Mouse (Mus musculus) right cerebral cortex, postnatal 10 days (tissue): ENCODE data around the gene Eif4e3.

Source experiments
- DNase-seq, 2 experiments: peaks; one replicate each; pipeline ENCODE4 v3.0.0; 2021; ENCODE audit warnings: low spot score in 2 of 2

The Eif4e3 gene

GRCm38 (mm10) chr6:99666318-99667171 is at the start of gene Eif4e3, which contains the start of gene Gm20696:
Gene Eif4e3 (minus strand): TSS chr6:99666771.
Gene Gm20696 (minus strand): TSS chr6:99666797.
- DNase-seq, result peak in 1 of 2 experiments; percentile 43

DNA sequence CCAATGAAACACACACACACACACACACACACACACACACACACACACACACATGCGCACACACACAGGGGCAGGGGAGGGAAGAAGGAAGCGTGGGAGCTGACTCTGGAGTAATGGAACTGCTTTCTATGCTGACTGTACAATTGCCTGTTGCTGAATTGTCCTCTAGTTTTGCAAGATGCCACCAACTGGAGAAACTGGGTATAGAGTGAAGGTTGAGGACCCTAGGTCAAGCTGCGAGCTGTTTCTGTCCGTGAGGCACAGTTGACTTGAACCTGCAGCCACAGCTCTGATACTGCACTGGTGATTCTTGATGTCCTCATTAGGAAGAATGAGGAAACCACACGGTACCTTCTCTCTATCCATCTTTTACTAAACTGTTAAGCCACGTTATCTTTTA is 49.3 kb upstream of the Eif4e3 start:
- no peak for DNase-seq

- DNase-seq, result no peak
These were observed 48.6 kb upstream of the Eif4e3 start for GRCm38 (mm10) chr6:99715191-99715590.

DNA sequence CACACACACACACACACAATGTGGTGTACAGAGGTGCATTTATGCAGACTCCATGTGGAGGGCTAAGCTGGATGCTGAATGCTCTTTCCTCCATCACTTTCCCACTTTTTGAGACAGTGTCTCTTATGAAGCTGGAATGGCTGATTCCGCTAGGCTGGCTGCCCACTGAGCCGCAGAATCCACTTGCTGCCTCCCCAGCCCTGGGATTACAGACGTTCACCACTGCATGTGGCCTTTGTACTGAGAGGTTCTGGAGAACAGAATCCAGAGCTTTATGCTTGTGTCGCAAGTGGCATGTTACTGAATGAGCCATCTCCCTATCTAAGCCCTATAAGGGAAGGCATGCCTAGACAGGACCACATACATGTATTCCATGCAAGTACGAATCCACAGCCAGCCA is 46.7 kb upstream of the Eif4e3 start:
- no peak for DNase-seq

DNA sequence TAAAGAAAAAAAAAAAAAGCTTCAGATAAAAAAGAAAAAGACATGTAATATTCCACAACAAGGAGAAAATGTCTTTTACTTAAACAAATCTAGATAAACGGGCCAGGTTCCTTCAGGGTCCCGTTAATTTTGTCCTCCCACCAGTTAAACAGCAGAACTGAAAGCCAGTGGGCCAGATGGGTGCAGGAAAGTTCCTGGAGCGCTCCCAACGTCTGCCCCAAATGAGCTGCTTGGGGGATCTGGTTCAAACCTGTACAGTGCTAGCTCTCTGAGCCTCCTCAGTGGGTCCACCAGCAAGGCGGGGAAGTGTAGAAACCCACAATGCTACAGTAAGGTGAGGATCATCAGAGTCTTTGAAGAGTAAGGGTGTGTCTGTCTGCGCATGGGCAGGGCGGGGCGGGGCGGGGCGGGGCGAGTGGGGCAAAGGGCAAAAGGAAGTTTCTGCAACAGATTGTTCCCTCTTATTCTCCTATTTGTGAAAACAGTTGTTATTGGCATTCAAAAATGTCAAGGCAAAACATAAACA is 45.1 kb upstream of the Eif4e3 start:
- no peak for DNase-seq

- no peak for DNase-seq
These were observed 33.9 kb upstream of the Eif4e3 start for GRCm38 (mm10) chr6:99700484-99700883.

DNA sequence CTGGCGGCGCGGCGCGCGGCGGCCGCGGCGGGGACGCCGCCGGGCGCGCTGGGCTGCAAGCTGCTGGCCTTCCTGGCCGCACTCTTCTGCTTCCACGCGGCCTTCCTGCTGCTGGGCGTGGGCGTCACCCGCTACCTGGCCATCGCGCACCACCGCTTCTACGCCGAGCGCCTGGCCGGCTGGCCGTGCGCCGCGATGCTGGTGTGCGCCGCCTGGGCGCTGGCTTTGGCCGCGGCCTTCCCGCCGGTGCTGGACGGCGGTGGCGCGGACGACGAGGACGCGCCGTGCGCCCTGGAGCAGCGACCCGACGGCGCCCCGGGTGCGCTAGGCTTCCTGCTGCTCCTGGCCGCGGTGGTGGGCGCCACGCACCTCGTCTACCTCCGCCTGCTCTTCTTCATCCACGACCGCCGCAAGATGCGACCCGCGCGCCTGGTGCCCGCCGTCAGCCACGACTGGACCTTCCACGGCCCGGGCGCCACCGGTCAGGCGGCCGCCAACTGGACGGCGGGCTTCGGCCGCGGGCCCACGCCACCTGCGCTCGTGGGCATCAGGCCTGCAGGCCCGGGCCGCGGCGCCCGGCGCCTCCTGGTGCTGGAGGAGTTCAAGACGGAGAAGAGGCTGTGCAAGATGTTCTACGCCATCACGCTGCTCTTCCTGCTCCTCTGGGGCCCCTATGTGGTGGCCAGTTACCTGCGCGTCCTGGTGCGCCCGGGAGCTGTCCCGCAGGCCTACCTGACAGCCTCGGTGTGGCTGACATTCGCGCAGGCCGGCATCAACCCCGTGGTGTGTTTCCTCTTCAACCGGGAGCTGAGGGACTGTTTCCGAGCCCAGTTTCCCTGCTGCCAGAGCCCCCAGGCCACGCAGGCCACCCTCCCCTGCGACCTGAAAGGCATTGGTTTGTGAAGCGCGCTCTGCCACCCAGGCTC is 26.6 kb upstream of the Eif4e3 start:
- peak in 1 of 2 experiments; percentile 41 for DNase-seq

- peak; percentile 62 to 63 for DNase-seq
These were observed 25.8 kb upstream of the Eif4e3 start, which contains the start of gene Gpr27 for GRCm38 (mm10) chr6:99692206-99692915. Gene Gpr27 (plus strand): TSS chr6:99692679.

GRCm38 (mm10) chr6:99691666-99692205 is 25.2 kb upstream of the Eif4e3 start:
- DNase-seq, result no peak

DNA sequence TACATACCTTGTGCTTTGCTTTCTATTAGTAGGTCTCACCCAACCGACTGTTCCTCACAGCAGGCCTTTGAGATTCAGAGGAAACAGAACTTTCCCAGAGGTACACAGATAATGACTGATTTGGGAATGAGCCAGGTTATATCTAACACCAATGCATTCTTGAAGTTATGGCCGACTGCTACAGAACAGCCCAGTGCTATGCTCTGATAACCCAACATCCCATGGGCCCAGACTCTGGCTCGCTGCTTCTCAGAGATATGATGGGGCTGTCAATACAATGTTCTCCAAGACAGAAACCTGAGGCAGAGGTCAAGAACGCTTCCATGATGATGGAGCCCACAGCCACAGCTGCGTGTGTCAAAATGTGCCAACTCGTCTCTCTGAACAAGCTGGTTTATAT is 21.9 kb upstream of the Eif4e3 start:
- no peak for DNase-seq

- DNase-seq, result no peak
These were observed 18.3 kb upstream of the Eif4e3 start for GRCm38 (mm10) chr6:99684899-99685298.

DNA sequence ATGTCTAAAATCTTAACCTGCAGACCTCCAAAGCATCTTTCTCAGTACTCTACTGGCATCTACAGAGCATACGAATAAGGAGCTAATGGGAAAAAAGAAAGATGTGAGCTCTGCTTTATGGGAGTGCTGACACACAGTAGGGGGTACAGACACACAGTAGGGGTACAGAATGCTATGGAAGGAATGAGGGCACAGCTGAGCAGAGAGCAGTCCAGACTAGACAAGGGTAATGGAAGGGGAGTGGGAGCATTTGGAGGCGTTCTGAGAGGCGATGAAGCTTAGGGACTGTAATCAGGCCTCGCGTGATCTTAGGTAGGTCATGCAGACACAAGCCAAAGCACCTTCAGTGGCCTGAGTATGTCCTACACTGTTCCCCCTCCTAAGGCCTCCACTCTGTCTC is 17.4 kb upstream of the Eif4e3 start:
- no peak for DNase-seq

DNA sequence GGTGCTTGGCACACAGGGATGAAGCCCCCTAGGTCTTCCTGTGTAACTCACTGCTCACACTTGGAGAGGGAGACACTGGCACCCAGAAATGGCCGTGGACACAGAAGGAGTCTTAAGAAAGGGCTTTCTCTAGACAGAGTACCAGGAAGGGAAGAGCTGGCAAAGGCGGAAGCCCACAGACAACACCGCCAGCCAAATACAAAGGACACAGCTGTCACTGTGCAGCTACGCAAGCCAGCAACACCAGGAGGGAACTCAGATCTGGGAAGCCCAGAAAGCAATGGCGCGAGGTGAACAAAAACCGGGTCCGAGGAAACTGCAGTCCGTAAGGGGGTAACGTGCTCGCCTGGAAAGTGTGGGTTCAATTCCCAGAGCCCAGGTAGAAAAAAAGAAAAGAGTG is 11.5 kb upstream of the Eif4e3 start:
- no peak for DNase-seq

GRCm38 (mm10) chr6:99677325-99677724 is 10.8 kb upstream of the Eif4e3 start:
- no peak for DNase-seq

GRCm38 (mm10) chr6:99674482-99674881 is 7.9 kb upstream of the Eif4e3 start:
- no peak for DNase-seq

GRCm38 (mm10) chr6:99671768-99672167 is 5.2 kb upstream of the Eif4e3 start:
- DNase-seq, result no peak

DNA sequence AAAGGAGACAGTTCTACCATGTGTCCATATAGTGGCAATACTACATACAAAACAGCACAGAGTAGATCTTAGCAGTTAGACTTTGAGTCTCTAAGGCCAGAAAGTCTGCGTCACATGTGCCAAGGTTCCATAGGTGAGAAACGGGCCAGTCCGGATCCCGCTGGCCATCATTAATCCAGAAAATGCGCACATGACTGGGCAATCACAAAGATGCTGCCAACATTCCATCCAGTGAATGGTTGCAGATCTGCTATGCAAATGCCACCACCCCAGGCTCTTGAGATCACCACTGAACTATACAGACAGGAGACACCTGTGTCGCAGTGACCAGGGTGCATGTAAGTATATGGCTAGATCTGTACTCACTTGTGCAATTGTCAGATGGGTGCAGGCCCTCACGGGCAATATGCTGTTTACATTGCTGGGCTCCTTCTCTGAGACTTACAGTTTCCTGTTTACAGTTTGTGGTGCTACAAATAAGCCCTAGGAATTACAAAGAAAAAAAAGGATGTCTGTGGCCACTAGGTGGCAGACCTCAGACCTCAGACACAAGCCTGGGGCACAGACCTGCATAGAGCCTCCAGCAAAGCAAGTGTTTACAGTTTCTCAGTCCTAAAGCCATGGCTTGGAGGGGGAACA is 4.0 kb upstream of the Eif4e3 start:
- peak; percentile 75 to 77 for DNase-seq

GRCm38 (mm10) chr6:99669481-99670325 is 3.1 kb upstream of the Eif4e3 start:
- DNase-seq, result peak; percentile 94

DNA sequence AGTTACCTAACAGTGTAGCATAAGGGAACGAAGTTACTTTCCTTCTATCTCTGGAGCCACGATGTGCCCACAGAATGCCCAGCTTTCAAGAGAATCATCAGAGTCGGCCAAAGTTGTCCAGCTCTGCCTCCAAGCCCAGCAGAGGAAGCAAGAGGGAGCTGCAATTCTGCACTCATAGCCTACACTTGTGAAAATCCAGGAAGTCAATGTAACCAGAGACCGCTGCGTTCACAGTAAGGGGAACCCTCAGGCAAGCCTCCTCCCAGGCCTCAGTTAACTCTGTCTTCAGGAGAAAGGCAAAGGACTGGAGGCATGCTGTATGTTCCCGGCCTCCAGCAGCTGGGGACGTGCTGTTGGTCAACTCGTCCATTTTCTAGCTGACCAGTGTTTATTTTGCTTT is 719 bp upstream of the Eif4e3 start:
- no peak for DNase-seq
